Mouse (Mus musculus): ENCODE data around the gene Prkch. TPM values are rescaled to one million over a fixed set of nuclear protein-coding genes. Genes with fewer than 3 reads are reported as not detected.
A peak's percentile ranks its signal among the peaks of the same experiment; 100 is the strongest.

The Prkch gene
- polyA plus RNA-seq, 1 experiment from 2014 or later, result 11.2 TPM

- Histone ChIP-seq H3K4me1 (replicated peaks; ENCODE audit: insufficient read depth, low read length) (no peaks in the 10 kb centered on the region), H3K4me2 (ENCODE audit: low read length) (no peak overlapping the region), H3K27me3 (ENCODE audit: insufficient read depth, low read length) (no peaks in the 10 kb centered on the region), H3K9me3 (replicated peaks; ENCODE audit: low read length) (no peaks in the 10 kb centered on the region), H3K9ac (ENCODE audit: low read depth, low read length) (no peak overlapping the region), H3K36me3 (ENCODE audit: insufficient read depth, low read length) (no peaks in the 10 kb centered on the region), H3K4me3 (replicated peaks; ENCODE audit: low read depth, low read length) (no peak overlapping the region), H3K27ac (no peak overlapping the region)
- WGBS, result 78% methylated on average over 3 of the region's 3 CpGs
- no peak for TF ChIP-seq CTCF (IDR thresholded peaks at IDR 0.05; ENCODE audit: low read depth)
- no peak for ATAC-seq (replicated peaks; ENCODE audit: low FRiP score, low read depth)
- DNase-seq (ENCODE audit: low spot score), result no peak
Measured at GRCm38 (mm10) chr12:73736931-73737330, 152.3 kb downstream of the Prkch start.

- Histone ChIP-seq H3K27ac (no peak overlapping the region), H3K9ac (ENCODE audit: low read depth, low read length) (no peak overlapping the region), H3K4me2 (ENCODE audit: low read length) (no peak overlapping the region), H3K36me3 (ENCODE audit: insufficient read depth, low read length) (no peaks in the 10 kb centered on the region), H3K4me3 (replicated peaks; ENCODE audit: low read depth, low read length) (no peak overlapping the region), H3K9me3 (replicated peaks; ENCODE audit: low read length) (no peaks in the 10 kb centered on the region), H3K27me3 (ENCODE audit: insufficient read depth, low read length) (no peaks in the 10 kb centered on the region), H3K4me1 (replicated peaks; ENCODE audit: insufficient read depth, low read length) (no peaks in the 10 kb centered on the region)
- no peak for ATAC-seq (replicated peaks; ENCODE audit: low FRiP score, low read depth)
- 76% methylated on average over 6 of the region's 6 CpGs for WGBS
- no peak for TF ChIP-seq CTCF (IDR thresholded peaks at IDR 0.05; ENCODE audit: low read depth)
- DNase-seq (ENCODE audit: low spot score), result no peak
Measured at GRCm38 (mm10) chr12:73739611-73740219, 155.1 kb downstream of the Prkch start.

GRCm38 (mm10) chr12:73742577-73742976, 158.0 kb downstream of the Prkch start:
- no peak overlapping the region for H3K4me3 ChIP-seq (replicated peaks; ENCODE audit: low read depth, low read length)
- TF ChIP-seq CTCF (IDR thresholded peaks at IDR 0.05; ENCODE audit: low read depth), result no peak
- no peaks in the 10 kb centered on the region for H3K36me3 ChIP-seq (ENCODE audit: insufficient read depth, low read length)
- H3K9me3 ChIP-seq (replicated peaks; ENCODE audit: low read length), result no peaks in the 10 kb centered on the region
- H3K27ac ChIP-seq, result no peak overlapping the region
- H3K27me3 ChIP-seq (ENCODE audit: insufficient read depth, low read length), result no peaks in the 10 kb centered on the region
- H3K4me1 ChIP-seq (replicated peaks; ENCODE audit: insufficient read depth, low read length), result no peaks in the 10 kb centered on the region
- 61% methylated on average over 3 of the region's 3 CpGs for WGBS
- DNase-seq (ENCODE audit: low spot score) (no peak), ATAC-seq (replicated peaks; ENCODE audit: low FRiP score, low read depth) (no peak)
- H3K4me2 ChIP-seq (ENCODE audit: low read length), result no peak overlapping the region
- no peak overlapping the region for H3K9ac ChIP-seq (ENCODE audit: low read depth, low read length)

- no peak overlapping the region for H3K4me2 ChIP-seq (ENCODE audit: low read length)
- H3K4me1 ChIP-seq (replicated peaks; ENCODE audit: insufficient read depth, low read length), result no peaks in the 10 kb centered on the region
- no peak overlapping the region for H3K27ac ChIP-seq
- no peaks in the 10 kb centered on the region for H3K9me3 ChIP-seq (replicated peaks; ENCODE audit: low read length)
- no peak for TF ChIP-seq CTCF (IDR thresholded peaks at IDR 0.05; ENCODE audit: low read depth)
- no peak overlapping the region for H3K4me3 ChIP-seq (replicated peaks; ENCODE audit: low read depth, low read length)
- peak; percentile 74; the same call in 1 of the 2 replicates for ATAC-seq (replicated peaks; ENCODE audit: low FRiP score, low read depth)
- no peaks in the 10 kb centered on the region for H3K27me3 ChIP-seq (ENCODE audit: insufficient read depth, low read length)
- DNase-seq (ENCODE audit: low spot score), result no peak
- no peak overlapping the region for H3K9ac ChIP-seq (ENCODE audit: low read depth, low read length)
- H3K36me3 ChIP-seq (ENCODE audit: insufficient read depth, low read length), result no peaks in the 10 kb centered on the region
Measured at GRCm38 (mm10) chr12:73743087-73743486, 158.5 kb downstream of the Prkch start.

DNA sequence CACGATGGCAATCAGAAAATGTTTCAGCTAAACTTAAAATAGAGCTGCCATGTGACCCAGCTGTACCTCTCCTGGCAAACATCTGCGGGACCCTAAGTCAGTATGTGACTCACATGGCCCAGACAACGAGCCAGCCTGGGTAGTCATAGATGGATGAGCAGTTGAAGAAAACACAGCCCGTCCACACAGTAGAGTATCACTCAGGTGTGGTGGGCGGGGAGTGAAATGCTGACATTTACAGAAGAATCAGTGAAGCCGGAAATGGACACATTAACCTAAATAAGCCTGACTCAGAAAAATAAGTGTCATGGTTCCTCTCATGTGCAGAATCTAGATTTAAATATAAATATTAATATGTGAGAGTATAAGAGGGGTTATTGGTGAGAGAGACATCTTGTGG, 161.5 kb downstream of the Prkch start:
- H3K27ac ChIP-seq, result no peak overlapping the region
- no peak for ATAC-seq (replicated peaks; ENCODE audit: low FRiP score, low read depth)
- WGBS, result 84% methylated on average over 6 of the region's 6 CpGs
- no peak overlapping the region for H3K9ac ChIP-seq (ENCODE audit: low read depth, low read length)
- TF ChIP-seq CTCF (IDR thresholded peaks at IDR 0.05; ENCODE audit: low read depth), result no peak
- no peaks in the 10 kb centered on the region for H3K4me1 ChIP-seq (replicated peaks; ENCODE audit: insufficient read depth, low read length)
- no peak for DNase-seq (ENCODE audit: low spot score)
- no peak overlapping the region for H3K4me2 ChIP-seq (ENCODE audit: low read length)
- H3K4me3 ChIP-seq (replicated peaks; ENCODE audit: low read depth, low read length), result no peak overlapping the region
- no peaks in the 10 kb centered on the region for H3K36me3 ChIP-seq (ENCODE audit: insufficient read depth, low read length)
- no peaks in the 10 kb centered on the region for H3K9me3 ChIP-seq (replicated peaks; ENCODE audit: low read length)
- no peaks in the 10 kb centered on the region for H3K27me3 ChIP-seq (ENCODE audit: insufficient read depth, low read length)

DNA sequence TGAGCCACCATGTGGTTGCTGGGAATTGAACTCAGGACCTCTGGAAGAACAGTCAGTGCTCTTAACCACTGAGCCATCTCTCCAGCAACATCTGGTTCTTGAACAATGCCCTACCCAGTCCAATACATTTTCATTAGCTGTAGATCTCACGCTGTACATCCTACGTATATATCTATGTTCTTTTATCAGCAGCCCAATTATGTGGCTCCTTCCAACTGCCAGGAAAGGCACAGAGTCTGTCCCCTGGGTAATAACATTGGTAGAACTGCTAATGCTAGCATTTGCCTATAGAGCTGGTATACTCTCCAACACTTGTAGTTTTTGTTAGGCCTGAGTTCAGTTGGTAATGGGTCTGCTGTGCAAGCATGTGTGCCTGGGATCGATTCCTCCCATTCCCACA, 163.8 kb downstream of the Prkch start:
- Histone ChIP-seq H3K27me3 (ENCODE audit: insufficient read depth, low read length) (no peaks in the 10 kb centered on the region), H3K9ac (ENCODE audit: low read depth, low read length) (no peak overlapping the region), H3K27ac (no peak overlapping the region), H3K36me3 (ENCODE audit: insufficient read depth, low read length) (no peaks in the 10 kb centered on the region), H3K9me3 (replicated peaks; ENCODE audit: low read length) (no peaks in the 10 kb centered on the region), H3K4me1 (replicated peaks; ENCODE audit: insufficient read depth, low read length) (no peaks in the 10 kb centered on the region), H3K4me3 (replicated peaks; ENCODE audit: low read depth, low read length) (no peak overlapping the region), H3K4me2 (ENCODE audit: low read length) (no peak overlapping the region)
- WGBS, result 96% methylated on average over 3 of the region's 3 CpGs
- no peak for ATAC-seq (replicated peaks; ENCODE audit: low FRiP score, low read depth)
- TF ChIP-seq CTCF (IDR thresholded peaks at IDR 0.05; ENCODE audit: low read depth), result no peak
- no peak for DNase-seq (ENCODE audit: low spot score)

Measured in kidney, postnatal 0 days (tissue).